Mouse (Mus musculus) thymus, adult 2 months (tissue): Measurements from ENCODE around the gene Tbxas1.

Experiments used
- CTCF ChIP-seq: fragments of 200-500 bp; IDR thresholded peaks from 2 replicates; pipeline ENCODE4 v1.5.1; 2012; ENCODE audit warnings: mild to moderate bottlenecking, control low read depth, low read length, moderate library complexity, borderline replicate concordance; ENCODE audit not compliant: control insufficient read depth, poor library complexity, insufficient read depth; ENCODE audit errors: extremely low read depth
- POLR2A ChIP-seq: fragments of 200-500 bp; IDR thresholded peaks from 2 replicates; pipeline ENCODE4 v1.6.1; 2012; ENCODE audit warnings: mild to moderate bottlenecking, low read length, control low read depth, moderate library complexity; ENCODE audit not compliant: control insufficient read depth, poor library complexity, insufficient read depth; ENCODE audit errors: extremely low read depth

GRCm38 (mm10) chr6:38986641-38987040 lies 111.4 kb downstream of the Tbxas1 start:
- TF ChIP-seq CTCF (no peak), POLR2A (no peak)
